Mouse (Mus musculus): ENCODE results near the gene Rpusd2. TPM values are rescaled to one million over a fixed set of nuclear protein-coding genes. Genes with fewer than 3 reads are reported as not detected.
A peak's percentile ranks its signal among the peaks of the same experiment; 100 is the strongest.

Gene Rpusd2
- total RNA-seq, 2 experiments from 2014 or later = 4.5 to 4.8 TPM

- DNase-seq = no peak
Observed at GRCm38 (mm10) chr2:119032191-119032590, 2.4 kb upstream of the Rpusd2 start.

DNA sequence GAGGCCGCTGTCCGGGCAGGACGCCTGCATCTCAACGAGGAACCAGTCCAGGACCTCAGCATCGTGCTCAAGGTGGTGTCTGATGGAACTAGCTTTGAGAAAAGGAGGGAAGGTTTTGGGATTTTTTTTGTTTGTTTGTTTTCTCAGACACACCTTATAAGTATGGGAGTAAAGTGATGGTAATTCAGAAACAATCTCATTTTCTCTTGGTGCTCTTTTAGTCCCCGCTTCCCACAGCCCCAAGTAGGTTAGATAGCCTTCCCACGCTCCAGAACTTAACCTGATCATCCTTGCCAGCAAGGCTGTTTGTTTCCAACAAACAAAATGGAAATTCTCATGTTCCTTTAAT, 781 bp downstream of the Rpusd2 start:
- DNase-seq = no peak

DNA sequence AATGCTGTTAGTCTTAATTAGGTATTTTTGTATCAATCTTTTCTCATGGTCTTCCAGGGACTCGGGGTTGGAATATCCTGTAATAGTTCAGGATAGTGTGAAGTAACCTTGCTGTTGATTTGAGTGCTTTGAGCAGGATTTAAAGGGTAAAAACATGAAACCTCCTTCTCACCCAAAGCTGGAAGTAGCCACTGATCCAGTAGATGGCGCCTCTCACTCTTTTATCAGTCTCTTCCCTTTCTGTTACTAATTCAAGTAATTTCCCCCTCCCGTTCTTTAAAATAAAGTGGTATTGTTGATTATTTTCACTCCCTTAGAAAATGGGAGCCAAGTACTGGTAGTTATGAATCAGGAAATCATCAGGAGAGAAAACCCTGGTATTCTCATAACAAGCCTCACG, 6.3 kb downstream of the Rpusd2 start:
- peak in 1 of 2 experiments; percentile 30 for DNase-seq

DNA sequence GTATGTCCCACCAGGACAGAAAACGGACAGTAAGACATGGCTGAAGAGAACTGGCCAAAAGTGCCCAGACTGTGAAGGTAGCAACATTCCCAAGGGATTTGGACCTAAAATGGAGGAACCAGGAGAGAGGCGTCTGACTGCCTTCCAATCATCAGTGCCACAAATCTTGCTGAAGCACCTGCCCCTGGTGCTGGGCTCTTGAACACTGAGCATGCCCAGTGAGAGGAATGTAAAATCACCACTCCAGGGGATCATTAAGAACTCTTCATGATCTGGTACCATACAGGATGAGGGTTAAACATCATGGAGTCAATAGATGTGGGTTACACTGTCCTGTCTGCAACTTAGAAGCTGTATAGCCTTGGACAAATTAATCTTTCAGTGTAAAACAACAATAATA, 10.6 kb downstream of the Rpusd2 start:
- no peak for DNase-seq

DNA sequence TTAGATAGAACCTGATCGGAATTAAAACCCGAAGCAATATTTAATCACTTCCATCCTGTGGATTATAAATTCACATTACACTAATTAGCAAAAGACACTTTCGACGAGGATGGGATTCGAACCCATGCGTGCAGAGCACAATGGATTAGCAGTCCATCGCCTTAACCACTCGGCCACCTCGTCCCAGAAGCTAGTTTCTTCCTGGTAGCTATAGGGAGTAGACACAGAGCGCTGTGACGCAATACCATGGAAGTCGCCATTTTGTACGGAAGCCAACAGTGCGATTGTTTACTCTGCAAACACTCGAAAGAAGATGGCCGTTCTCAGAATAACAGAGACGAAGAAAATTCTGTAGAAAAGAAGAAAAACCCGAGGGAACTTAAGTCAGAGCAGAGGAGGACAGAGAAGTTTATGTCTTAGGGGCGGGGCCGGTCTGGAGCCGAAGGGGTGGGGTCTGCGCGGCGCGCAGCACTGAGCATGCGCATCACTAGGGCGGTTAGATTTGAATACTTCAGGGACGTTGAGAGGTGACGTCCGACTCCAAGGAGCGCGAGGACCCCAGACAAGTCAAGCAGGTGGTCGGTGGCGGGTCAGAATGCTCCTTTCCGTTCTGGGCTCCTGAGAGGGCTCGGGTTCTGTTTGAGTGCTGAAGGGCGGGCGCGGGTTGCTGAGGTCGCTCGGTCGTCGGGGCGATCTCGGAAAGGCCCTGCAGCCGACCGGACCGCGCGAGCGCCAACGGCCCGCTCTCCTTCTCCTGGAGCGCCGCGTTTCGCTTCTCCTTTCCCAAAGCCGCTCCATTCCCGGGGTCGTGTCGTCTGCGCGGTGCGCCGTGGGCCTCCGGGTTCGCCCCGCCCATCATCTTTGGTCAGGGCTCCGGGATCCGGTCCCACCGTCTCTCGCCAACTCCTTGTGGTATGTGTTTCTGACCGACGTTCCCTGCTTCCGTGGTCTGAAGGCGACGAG, 12.3 kb downstream of the Rpusd2 start, which contains the start of gene Knl1:
Knl1 (plus strand) TSS at position 471 of the 963 bp plus-strand sequence.
- peak; percentile 92 to 98 for DNase-seq

GRCm38 (mm10) chr2:119047849-119048248, 13.3 kb downstream of the Rpusd2 start:
- DNase-seq = no peak

GRCm38 (mm10) chr2:119050132-119050650, 15.6 kb downstream of the Rpusd2 start:
- no peak for DNase-seq

- DNase-seq = no peak
Observed at GRCm38 (mm10) chr2:119060139-119060538, 25.5 kb downstream of the Rpusd2 start.

DNA sequence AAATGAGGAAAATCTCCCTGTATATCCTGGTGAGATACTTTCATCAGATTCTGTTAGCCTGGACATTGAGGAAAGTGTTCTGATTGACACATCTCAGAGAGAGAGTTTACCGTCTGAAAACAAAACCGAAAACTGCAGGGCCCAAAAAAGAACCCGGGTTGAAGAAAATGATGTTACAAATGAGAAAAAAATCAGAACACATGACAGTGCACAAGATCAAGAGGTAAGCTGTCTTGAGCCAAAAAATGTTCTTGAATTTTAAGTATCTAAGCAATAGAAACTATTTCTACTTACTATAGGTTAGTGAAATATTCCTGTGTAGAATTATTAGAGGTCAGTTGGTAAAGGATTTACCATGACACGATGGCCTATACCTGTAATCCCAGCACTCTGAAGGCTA, 37.8 kb downstream of the Rpusd2 start:
- no peak for DNase-seq

GRCm38 (mm10) chr2:119086156-119086555, 51.6 kb downstream of the Rpusd2 start:
- DNase-seq = no peak

Other genes with a start within 250 kb of the Rpusd2 start
- 1 to 10 TPM in 1 of 2 experiments, under 1 TPM in 1; 0.85 to 1.6 TPM for gene Knstrn, start 220.8 kb upstream of the Rpusd2 start, total RNA-seq (2021)
- 100 to 1,000 TPM; 410 to 473 TPM for gene Ivd, start 172.8 kb upstream of the Rpusd2 start, total RNA-seq (2021)
- gene Bahd1, start 134.4 kb upstream of the Rpusd2 start, total RNA-seq (2021) = 10 to 100 TPM; 17.5 to 18.6 TPM
- 1 to 10 TPM; 6.9 to 7.9 TPM for gene Chst14, start 108.3 kb upstream of the Rpusd2 start, total RNA-seq (2021)
- 10 to 100 TPM; 10.3 to 12.1 TPM for gene Ccdc32, start 5.4 kb upstream of the Rpusd2 start, total RNA-seq (2021)
- under 1 TPM; 0.30 to 0.80 TPM for gene Knl1, start 12.3 kb downstream of the Rpusd2 start, total RNA-seq (2021)
- under 1 TPM; 0.60 to 0.64 TPM for gene Rad51, start 78.0 kb downstream of the Rpusd2 start, total RNA-seq (2021)
- 10 to 100 TPM; 19.4 to 20.4 TPM for gene Rmdn3, start 122.2 kb downstream of the Rpusd2 start, total RNA-seq (2021)
- 10 to 100 TPM; 13.1 to 14.1 TPM for gene Gchfr, start 133.0 kb downstream of the Rpusd2 start, total RNA-seq (2021)
- not detected for gene Gm14137, start 139.7 kb downstream of the Rpusd2 start, total RNA-seq (2021)
- gene Zfyve19, start 173.8 kb downstream of the Rpusd2 start, total RNA-seq (2021) = 10 to 100 TPM; 13.6 to 15.0 TPM
- gene Dnajc17, start 174.0 kb downstream of the Rpusd2 start, total RNA-seq (2021) = 1 to 10 TPM; 7.3 to 7.6 TPM
- not detected for gene Ppp1r14d, start 195.1 kb downstream of the Rpusd2 start, total RNA-seq (2021)
- gene Spint1, start 202.6 kb downstream of the Rpusd2 start, total RNA-seq (2021) = under 1 TPM in 1 of 2 experiments, not detected in 1; 0.41 TPM
- gene Rhov, start 236.5 kb downstream of the Rpusd2 start, total RNA-seq (2021) = not detected

Data from heart, adult 18-20 months (tissue).